Mouse (Mus musculus): Measurements from ENCODE around the gene Eef1a2. TPM values are rescaled to one million over a fixed set of nuclear protein-coding genes. Genes with fewer than 3 reads are reported as not detected.

Gene Eef1a2
- polyA plus RNA-seq, 1 experiment from 2014 or later, result 12.7 TPM

DNA sequence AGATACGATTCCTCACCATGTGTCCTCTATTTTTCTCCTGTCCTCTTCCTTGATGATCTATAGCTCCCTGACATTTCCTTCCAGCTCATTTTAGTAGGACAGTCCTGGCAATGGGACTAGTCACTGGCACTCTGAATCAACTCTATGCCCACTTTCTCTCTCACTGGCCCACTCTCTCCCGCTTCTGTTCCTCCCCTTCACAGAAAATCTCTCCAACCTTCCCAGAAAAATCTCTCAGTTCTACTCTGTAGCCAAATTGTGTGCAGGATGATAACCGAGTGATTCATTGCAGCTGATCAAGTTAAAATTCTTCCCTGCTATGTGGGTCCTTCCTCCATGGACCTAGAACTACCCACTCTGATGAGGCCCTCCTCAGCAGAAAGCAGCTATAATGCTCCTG is 17.8 kb upstream of the Eef1a2 start:
- 92% methylated on average over 3 of the region's 3 CpGs for WGBS
- no peak overlapping the region for H3K4me3 ChIP-seq (replicated peaks; ENCODE audit: low read depth, low read length)
- no peaks in the 10 kb centered on the region for H3K9me3 ChIP-seq (ENCODE audit: control insufficient read depth, low read length)
- no peak overlapping the region for H3K4me2 ChIP-seq (ENCODE audit: low read length)
- no peak overlapping the region for H3K27ac ChIP-seq (replicated peaks; ENCODE audit: low read depth, low read length)
- H3K36me3 ChIP-seq (ENCODE audit: control insufficient read depth, insufficient read depth, low read length), result no peaks in the 10 kb centered on the region
- DNase-seq (no peak), ATAC-seq (ENCODE audit: low FRiP score, low TSS enrichment) (no peak)
- no peak overlapping the region for H3K9ac ChIP-seq (replicated peaks; ENCODE audit: low read length)
- H3K4me1 ChIP-seq (ENCODE audit: control insufficient read depth, insufficient read depth, low read length), result no peaks in the 10 kb centered on the region
- no peaks in the 10 kb centered on the region for H3K27me3 ChIP-seq (ENCODE audit: control insufficient read depth, insufficient read depth, low read length)

DNA sequence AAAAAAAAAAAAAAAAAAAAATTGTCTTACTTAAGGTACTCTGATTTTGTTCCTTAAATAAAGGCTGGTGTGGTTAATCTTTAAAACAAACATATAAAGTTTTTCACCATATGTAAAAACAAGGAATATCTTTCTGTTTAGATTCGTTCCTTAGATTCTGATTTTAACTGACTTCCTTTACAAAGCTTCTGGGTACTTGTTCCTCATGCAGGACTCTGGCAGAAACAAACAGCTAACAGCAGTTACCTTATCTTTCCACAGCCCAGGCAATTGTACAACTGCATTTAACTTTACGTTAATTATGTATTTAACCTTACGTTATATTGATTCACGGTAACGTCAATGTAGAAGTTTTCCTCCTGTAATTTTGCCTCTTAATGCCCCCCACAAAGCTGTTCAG is 9.7 kb upstream of the Eef1a2 start:
- no peak for DNase-seq
- Histone ChIP-seq H3K27me3 (ENCODE audit: control insufficient read depth, insufficient read depth, low read length) (no peaks in the 10 kb centered on the region), H3K4me2 (ENCODE audit: low read length) (no peak overlapping the region), H3K27ac (replicated peaks; ENCODE audit: low read depth, low read length) (no peak overlapping the region), H3K36me3 (ENCODE audit: control insufficient read depth, insufficient read depth, low read length) (no peaks in the 10 kb centered on the region), H3K9me3 (ENCODE audit: control insufficient read depth, low read length) (no peaks in the 10 kb centered on the region), H3K4me1 (ENCODE audit: control insufficient read depth, insufficient read depth, low read length) (no peaks in the 10 kb centered on the region), H3K9ac (replicated peaks; ENCODE audit: low read length) (no peak overlapping the region), H3K4me3 (replicated peaks; ENCODE audit: low read depth, low read length) (no peak overlapping the region)
- no peak for ATAC-seq (ENCODE audit: low FRiP score, low TSS enrichment)
- 89% methylated on average over 5 of the region's 5 CpGs for WGBS

DNA sequence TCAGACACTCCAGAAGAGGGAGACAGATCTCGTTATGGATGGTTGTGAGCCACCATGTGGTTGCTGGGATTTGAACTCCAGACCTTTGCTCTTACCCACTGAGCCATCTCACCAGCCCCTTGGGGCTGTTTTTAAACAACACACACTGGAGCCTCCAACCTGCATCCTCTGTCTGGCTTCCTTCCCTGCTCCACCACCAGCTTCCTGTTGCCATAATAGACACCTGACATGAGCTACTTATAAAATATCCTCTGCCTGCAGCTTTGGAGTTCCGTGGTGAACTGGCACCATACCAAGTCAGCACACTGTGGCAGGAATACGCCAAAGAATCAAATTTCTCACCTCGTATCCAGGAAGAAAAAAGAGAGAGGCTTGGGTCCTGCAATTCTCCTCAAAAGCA is 4.0 kb upstream of the Eef1a2 start:
- H3K4me2 ChIP-seq (ENCODE audit: low read length), result no peak overlapping the region
- no peak overlapping the region for H3K9ac ChIP-seq (replicated peaks; ENCODE audit: low read length)
- no peaks in the 10 kb centered on the region for H3K9me3 ChIP-seq (ENCODE audit: control insufficient read depth, low read length)
- H3K4me3 ChIP-seq (replicated peaks; ENCODE audit: low read depth, low read length), result no peak overlapping the region
- peaks cover 27% of the 10 kb centered on the region for H3K4me1 ChIP-seq (ENCODE audit: control insufficient read depth, insufficient read depth, low read length)
- H3K27me3 ChIP-seq (ENCODE audit: control insufficient read depth, insufficient read depth, low read length), result no peaks in the 10 kb centered on the region
- no peak overlapping the region for H3K27ac ChIP-seq (replicated peaks; ENCODE audit: low read depth, low read length)
- 76% methylated on average over 4 of the region's 4 CpGs for WGBS
- DNase-seq (no peak), ATAC-seq (ENCODE audit: low FRiP score, low TSS enrichment) (no peak)
- H3K36me3 ChIP-seq (ENCODE audit: control insufficient read depth, insufficient read depth, low read length), result no peaks in the 10 kb centered on the region

DNA sequence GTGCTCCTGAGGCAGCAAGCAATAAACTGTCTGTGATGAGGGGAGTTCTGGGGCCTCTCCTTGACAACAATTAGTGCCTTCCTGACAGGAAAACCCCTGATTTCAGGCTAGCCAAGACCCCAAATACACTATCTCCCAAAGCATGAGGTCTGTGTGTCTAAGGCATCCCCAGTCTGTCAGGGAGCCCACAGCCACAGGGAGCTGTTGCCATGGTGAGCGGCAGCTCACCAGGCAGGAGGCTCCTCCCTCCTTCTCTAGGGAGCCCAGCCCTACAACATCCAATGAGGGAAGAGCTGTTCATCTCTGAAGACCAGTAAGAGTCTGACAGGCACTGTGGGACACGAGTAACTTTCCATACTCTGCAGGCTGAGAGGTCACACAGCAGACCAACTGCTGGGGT is 3.0 kb upstream of the Eef1a2 start:
- Histone ChIP-seq H3K4me2 (ENCODE audit: low read length) (peak overlapping the region; percentile 20), H3K4me1 (ENCODE audit: control insufficient read depth, insufficient read depth, low read length) (peaks cover 36% of the 10 kb centered on the region), H3K4me3 (replicated peaks; ENCODE audit: low read depth, low read length) (no peak overlapping the region), H3K9me3 (ENCODE audit: control insufficient read depth, low read length) (no peaks in the 10 kb centered on the region), H3K36me3 (ENCODE audit: control insufficient read depth, insufficient read depth, low read length) (no peaks in the 10 kb centered on the region), H3K9ac (replicated peaks; ENCODE audit: low read length) (no peak overlapping the region; the same call in 1 of the 2 replicates), H3K27ac (replicated peaks; ENCODE audit: low read depth, low read length) (peak overlapping the region; percentile 77), H3K27me3 (ENCODE audit: control insufficient read depth, insufficient read depth, low read length) (no peaks in the 10 kb centered on the region)
- 0% methylated on average over 2 of the region's 2 CpGs for WGBS
- ATAC-seq (ENCODE audit: low FRiP score, low TSS enrichment) (peak; percentile 77), DNase-seq (peak; percentile 84)

DNA sequence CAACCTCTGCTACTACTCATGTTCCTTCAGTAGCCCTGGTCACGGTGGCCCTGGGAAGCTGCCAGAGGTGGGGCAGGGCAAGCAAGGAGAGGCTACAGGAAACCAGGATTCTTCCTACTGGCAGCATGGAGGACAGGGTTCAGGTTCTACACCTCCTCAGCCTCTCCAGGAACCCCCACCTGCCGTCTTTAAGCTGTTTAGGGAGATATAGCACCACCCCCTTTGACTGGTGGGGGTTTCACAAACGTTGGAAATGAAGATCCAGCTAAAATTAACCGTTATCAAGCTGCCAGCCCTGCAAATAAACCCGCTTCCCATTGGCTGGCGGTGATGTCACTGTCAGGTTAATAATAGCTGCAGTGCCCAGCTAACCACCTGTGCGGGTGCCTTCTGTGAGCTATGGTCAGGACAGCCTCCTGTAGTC is 2.3 kb upstream of the Eef1a2 start:
- peak overlapping the region; percentile 77 for H3K27ac ChIP-seq (replicated peaks; ENCODE audit: low read depth, low read length)
- no peak for ATAC-seq (ENCODE audit: low FRiP score, low TSS enrichment)
- no peaks in the 10 kb centered on the region for H3K36me3 ChIP-seq (ENCODE audit: control insufficient read depth, insufficient read depth, low read length)
- peak; percentile 34 for DNase-seq
- H3K9ac ChIP-seq (replicated peaks; ENCODE audit: low read length), result no peak overlapping the region; the same call in 1 of the 2 replicates
- 54% methylated on average over 7 of the region's 7 CpGs for WGBS
- no peak overlapping the region; the same call in 1 of the 2 replicates for H3K4me2 ChIP-seq (ENCODE audit: low read length)
- peaks cover 36% of the 10 kb centered on the region for H3K4me1 ChIP-seq (ENCODE audit: control insufficient read depth, insufficient read depth, low read length)
- H3K9me3 ChIP-seq (ENCODE audit: control insufficient read depth, low read length), result no peaks in the 10 kb centered on the region
- no peaks in the 10 kb centered on the region for H3K27me3 ChIP-seq (ENCODE audit: control insufficient read depth, insufficient read depth, low read length)
- H3K4me3 ChIP-seq (replicated peaks; ENCODE audit: low read depth, low read length), result no peak overlapping the region

DNA sequence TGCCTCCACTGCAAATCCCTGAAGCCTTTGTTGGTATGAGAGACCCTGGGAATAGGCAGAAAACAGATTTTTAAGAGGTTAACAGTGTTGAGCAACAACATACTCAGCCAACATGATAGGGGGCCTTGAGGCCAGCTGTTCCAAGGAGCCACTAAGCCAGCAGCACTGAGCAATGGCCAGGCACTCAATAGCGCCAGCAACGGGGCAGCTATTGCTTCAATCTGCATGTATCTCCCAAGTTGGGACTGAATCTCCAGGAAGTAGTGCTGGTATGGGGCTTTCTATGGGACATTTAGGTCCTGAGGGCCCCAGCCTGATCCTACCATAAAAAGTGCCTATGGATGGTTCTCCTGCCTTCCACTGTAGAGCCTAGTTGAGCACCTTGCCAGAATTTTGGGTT is 1.7 kb upstream of the Eef1a2 start:
- no peaks in the 10 kb centered on the region for H3K9me3 ChIP-seq (ENCODE audit: control insufficient read depth, low read length)
- no peak overlapping the region for H3K9ac ChIP-seq (replicated peaks; ENCODE audit: low read length)
- H3K27ac ChIP-seq (replicated peaks; ENCODE audit: low read depth, low read length), result no peak overlapping the region
- no peaks in the 10 kb centered on the region for H3K36me3 ChIP-seq (ENCODE audit: control insufficient read depth, insufficient read depth, low read length)
- H3K4me3 ChIP-seq (replicated peaks; ENCODE audit: low read depth, low read length), result no peak overlapping the region
- ATAC-seq (ENCODE audit: low FRiP score, low TSS enrichment) (no peak), DNase-seq (no peak)
- H3K27me3 ChIP-seq (ENCODE audit: control insufficient read depth, insufficient read depth, low read length), result no peaks in the 10 kb centered on the region
- 82% methylated on average over 2 of the region's 2 CpGs for WGBS
- no peak overlapping the region for H3K4me2 ChIP-seq (ENCODE audit: low read length)
- peaks cover 36% of the 10 kb centered on the region for H3K4me1 ChIP-seq (ENCODE audit: control insufficient read depth, insufficient read depth, low read length)

DNA sequence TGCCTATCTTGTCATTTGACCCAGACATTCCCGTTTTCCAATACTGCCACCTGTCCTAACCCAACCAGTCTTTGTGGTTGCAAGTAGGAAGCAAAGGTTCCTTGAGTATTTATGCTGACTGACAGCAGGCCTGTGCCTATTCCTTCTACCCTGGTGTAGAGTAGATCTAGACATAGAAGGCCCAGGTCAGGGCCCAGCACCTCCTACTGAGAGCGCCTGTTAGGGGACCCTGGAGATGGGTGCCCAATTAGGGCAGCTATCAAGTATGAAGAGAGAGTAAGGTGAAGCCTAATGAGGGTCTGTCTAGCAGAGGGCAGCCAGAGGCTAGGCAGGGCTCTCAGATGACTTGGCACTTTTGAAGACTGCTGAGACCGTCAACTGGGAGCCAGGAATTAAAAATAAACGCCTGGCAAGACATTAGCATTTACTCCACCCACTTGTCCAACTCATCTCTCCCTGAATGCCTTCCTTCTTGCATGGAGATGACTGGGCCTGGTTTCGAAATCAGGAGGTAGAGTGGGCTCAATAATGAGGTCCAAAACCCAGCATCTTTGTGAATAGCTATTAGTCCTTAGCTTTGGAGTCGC is 995 bp upstream of the Eef1a2 start:
- Histone ChIP-seq H3K4me2 (ENCODE audit: low read length) (peak overlapping the region; percentile 69), H3K9ac (replicated peaks; ENCODE audit: low read length) (no peak overlapping the region), H3K36me3 (ENCODE audit: control insufficient read depth, insufficient read depth, low read length) (peaks cover 6% of the 10 kb centered on the region; the same call in 1 of the 2 replicates), H3K4me1 (ENCODE audit: control insufficient read depth, insufficient read depth, low read length) (peaks cover 36% of the 10 kb centered on the region), H3K27ac (replicated peaks; ENCODE audit: low read depth, low read length) (peak overlapping the region; percentile 88; the same call in 1 of the 2 replicates), H3K27me3 (ENCODE audit: control insufficient read depth, insufficient read depth, low read length) (no peaks in the 10 kb centered on the region), H3K4me3 (replicated peaks; ENCODE audit: low read depth, low read length) (no peak overlapping the region), H3K9me3 (ENCODE audit: control insufficient read depth, low read length) (no peaks in the 10 kb centered on the region)
- no peak for DNase-seq
- 81% methylated on average over 6 of the region's 6 CpGs for WGBS
- ATAC-seq (ENCODE audit: low FRiP score, low TSS enrichment), result no peak

DNA sequence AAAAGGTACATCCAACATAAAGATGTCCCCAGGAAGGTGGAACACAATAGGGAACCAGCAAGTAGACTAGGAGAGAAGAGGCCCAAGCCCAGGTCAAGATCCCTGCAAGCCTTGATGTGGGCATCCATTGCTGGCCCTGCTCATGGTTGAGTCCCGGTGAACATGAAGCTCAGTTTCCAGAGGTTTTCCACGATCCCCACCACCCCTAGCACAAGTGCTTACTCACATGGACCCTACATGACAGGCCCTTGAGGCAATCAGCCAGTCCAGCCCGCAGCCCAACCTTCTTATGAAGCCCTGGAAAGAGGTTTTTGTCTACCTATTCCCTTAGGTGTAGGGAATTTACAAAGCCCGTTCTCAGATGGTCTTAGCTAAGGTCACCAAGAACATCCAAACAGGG is 366 bp upstream of the Eef1a2 start:
- Histone ChIP-seq H3K9ac (replicated peaks; ENCODE audit: low read length) (peak overlapping the region; percentile 73), H3K9me3 (ENCODE audit: control insufficient read depth, low read length) (no peaks in the 10 kb centered on the region), H3K27me3 (ENCODE audit: control insufficient read depth, insufficient read depth, low read length) (no peaks in the 10 kb centered on the region), H3K36me3 (ENCODE audit: control insufficient read depth, insufficient read depth, low read length) (peaks cover 8% of the 10 kb centered on the region; the same call in 1 of the 2 replicates), H3K27ac (replicated peaks; ENCODE audit: low read depth, low read length) (peak overlapping the region; percentile 88), H3K4me2 (ENCODE audit: low read length) (peak overlapping the region; percentile 69), H3K4me3 (replicated peaks; ENCODE audit: low read depth, low read length) (peak overlapping the region; percentile 48), H3K4me1 (ENCODE audit: control insufficient read depth, insufficient read depth, low read length) (peaks cover 36% of the 10 kb centered on the region)
- 81% methylated on average over 4 of the region's 4 CpGs for WGBS
- peak; percentile 19 for DNase-seq
- ATAC-seq (ENCODE audit: low FRiP score, low TSS enrichment), result no peak

DNA sequence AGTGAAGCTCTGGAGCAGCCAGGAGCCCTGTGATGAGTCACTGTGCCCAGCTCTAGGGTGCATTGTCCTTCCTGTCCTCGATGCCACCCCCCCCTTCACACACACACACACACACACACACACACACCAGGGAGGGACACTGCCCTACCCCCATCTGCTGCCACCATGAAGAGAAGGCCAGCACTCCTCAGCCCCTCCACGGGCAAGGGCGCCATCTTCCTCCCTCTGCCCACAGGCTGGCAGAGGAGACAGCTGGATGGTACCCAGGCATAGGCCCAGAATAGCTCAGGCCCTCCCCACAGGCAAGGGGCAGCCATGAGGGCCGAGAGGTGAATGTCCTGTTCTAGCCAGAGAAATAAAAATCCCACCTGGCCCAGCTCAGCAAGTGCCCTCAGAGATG is 1.0 kb downstream of the Eef1a2 start:
- Histone ChIP-seq H3K4me1 (ENCODE audit: control insufficient read depth, insufficient read depth, low read length) (peaks cover 36% of the 10 kb centered on the region), H3K9me3 (ENCODE audit: control insufficient read depth, low read length) (no peaks in the 10 kb centered on the region)
- no peak for ATAC-seq (ENCODE audit: low FRiP score, low TSS enrichment)

More for the DNA sequence above, 1.0 kb downstream of the Eef1a2 start:
- no peak for DNase-seq
- H3K4me3 ChIP-seq (replicated peaks; ENCODE audit: low read depth, low read length), result peak overlapping the region; percentile 48
- peak overlapping the region; percentile 88; the same call in 1 of the 2 replicates for H3K27ac ChIP-seq (replicated peaks; ENCODE audit: low read depth, low read length)
- peak overlapping the region; percentile 69 for H3K4me2 ChIP-seq (ENCODE audit: low read length)
- H3K27me3 ChIP-seq (ENCODE audit: control insufficient read depth, insufficient read depth, low read length), result no peaks in the 10 kb centered on the region
- peaks cover 8% of the 10 kb centered on the region for H3K36me3 ChIP-seq (ENCODE audit: control insufficient read depth, insufficient read depth, low read length)
- H3K9ac ChIP-seq (replicated peaks; ENCODE audit: low read length), result peak overlapping the region; percentile 73
- WGBS, result 65% methylated on average over 4 of the region's 4 CpGs
